Mouse (Mus musculus): ENCODE data around the gene Cacna1i.

Gene Cacna1i

DNA sequence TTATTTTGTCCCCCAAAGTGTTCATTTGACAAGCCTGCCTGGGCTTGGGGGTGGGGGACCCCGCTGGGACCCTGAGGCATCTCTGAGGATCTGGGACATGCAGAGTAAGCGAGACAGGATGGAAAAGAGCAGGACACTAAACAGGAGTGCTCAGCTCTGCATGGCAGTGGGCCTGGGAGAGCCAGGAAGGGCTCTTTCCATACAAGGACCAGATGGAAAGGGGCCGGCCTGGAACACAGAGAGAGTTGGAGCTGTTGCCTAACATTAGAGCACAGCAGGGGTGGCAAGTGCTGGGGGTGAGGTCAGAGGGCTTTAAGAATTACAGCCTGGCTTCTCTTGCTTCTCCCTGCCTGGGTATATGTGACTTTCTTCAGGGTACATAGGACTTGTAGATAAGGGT lies 43.2 kb downstream of the Cacna1i start:
- DNase-seq (ENCODE audit: low spot score), result no peak

DNA sequence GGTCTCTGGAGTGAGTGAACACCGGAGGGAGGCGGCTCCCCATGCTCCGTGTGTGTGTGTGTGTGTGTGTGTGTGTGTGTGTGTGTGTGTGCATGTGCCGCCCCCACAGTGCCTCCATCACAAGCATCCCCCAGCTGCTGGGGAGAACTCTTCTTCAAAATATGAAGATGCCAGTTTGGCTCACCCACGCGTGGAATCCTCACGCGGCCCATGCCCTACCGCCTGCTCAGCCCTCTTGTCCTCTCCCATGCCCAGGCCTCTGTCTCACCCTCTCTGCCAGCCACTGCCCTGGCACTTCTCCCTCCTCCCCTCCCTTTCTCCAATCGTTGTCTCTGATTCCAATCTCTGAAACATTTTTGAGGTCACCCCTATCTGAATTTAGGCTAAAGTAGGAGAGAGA lies 47.7 kb downstream of the Cacna1i start:
- DNase-seq (ENCODE audit: low spot score), result no peak

DNA sequence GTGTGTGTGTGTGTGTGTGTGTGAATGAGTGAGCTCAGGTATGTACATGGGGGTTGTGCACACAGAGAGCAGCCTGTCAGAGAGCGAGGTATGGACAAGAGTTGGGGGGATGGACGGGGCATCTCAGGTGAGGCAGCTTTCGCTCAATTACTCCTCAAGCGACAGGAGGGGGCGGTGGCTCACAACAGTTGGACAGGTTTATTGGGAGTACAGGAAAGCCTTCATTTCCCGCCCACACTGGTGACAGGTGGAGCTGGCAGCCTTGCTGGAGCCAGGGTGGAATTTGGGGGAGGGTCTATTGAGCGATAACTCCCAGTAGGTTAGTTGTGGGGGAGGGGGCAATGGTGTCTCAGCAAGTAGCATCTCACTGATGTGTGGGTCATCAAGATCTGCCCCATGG lies 48.2 kb downstream of the Cacna1i start:
- no peak for DNase-seq (ENCODE audit: low spot score)

DNA sequence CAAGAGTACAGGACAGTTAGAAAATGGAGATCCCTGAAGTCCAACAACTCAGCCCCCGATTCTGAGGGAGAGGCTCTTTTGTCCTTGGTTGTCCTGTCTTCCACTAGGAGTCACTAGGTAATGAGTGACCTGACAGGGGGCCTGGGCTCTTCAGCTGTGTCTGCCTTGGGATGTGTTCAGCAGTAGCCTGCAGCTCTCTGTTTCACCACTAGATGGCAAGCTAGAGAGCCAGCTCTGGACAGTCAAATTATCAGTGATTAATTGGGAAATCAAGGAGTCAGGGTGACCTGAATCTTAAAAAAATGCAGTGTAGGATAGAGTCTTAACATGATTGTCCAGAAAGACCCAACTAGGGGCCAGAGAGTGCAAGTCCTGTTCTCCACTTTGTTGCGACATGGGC lies 53.3 kb downstream of the Cacna1i start:
- peak; percentile 39 for DNase-seq (ENCODE audit: low spot score)

DNA sequence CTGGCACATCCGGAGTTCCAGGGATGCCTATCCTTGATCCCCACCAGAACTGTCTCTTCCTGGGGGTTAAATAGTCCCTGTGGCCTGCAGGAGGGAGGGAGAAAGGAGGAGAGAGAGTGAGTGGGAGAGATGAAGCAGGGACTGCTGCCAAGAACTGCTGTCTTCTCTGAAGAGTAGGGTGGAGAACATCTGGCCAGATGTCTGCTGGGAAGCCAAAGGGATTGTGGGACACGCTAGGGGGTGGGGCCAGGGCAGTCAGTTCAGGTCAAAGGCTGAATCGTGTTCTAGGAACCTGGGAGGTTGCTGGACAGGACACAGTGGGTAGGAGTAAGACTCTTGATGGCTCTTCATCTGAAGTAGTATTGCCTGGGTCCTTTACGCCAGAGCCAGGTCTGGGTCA lies 55.4 kb downstream of the Cacna1i start:
- DNase-seq (ENCODE audit: low spot score), result no peak

DNA sequence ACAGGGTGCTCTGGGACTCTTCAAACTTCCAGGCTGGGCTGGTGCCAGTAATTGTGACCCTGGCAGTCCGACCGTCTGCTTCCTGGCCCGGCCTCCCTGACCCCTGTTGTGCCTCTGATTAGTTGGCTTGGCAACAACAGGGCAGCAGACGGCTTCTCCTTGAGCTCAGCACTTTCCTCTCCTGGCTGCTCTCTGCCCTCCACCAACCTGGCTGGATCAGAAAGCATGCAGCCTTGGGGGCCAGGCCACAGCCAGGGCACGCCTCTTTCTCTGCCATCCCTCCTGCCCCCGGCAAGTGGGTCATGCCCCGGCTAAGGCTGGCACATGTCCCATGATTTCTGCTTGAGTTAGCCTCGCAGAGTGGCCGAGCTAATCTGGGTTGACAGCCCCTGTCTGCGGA lies 56.0 kb downstream of the Cacna1i start:
- no peak for DNase-seq (ENCODE audit: low spot score)

DNA sequence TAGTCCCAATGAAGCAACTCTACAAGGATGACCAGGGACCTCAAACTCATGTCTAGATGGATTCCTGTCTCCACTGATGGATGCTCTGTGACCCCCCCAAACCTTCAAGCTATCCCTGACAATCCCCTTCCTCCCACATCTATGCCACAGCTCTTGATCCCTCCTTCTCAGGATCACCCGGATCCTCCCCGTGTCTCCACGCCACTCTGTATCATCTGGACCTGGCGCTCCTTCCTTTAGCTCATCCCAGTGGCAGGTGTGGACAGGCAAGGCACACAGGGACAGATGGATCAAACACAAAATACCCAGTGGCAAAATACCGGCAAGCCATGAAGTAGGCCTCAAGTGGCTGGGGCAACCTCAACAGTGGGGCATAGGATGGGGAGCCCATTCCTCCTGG lies 56.7 kb downstream of the Cacna1i start:
- no peak for DNase-seq (ENCODE audit: low spot score)

DNA sequence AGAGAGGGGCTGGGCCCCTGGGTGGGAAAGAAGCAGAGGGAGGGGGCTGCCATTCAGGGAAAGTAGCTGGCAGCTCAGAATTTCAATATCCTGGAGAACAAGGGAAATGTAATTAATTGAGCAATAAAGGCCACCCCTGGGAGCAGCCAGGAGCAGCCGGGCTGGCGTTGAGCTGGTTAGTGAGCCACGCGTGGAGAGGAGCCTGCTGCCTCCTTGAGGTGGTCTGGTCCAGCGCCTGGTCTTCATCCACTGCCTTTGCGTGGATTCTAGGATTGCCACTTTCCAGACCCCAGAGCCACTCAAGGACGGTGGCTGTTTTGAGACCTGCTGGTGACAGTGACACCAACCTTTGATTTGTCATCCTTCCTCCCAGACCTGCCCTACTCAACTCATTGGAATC lies 59.5 kb downstream of the Cacna1i start:
- no peak for DNase-seq (ENCODE audit: low spot score)

DNA sequence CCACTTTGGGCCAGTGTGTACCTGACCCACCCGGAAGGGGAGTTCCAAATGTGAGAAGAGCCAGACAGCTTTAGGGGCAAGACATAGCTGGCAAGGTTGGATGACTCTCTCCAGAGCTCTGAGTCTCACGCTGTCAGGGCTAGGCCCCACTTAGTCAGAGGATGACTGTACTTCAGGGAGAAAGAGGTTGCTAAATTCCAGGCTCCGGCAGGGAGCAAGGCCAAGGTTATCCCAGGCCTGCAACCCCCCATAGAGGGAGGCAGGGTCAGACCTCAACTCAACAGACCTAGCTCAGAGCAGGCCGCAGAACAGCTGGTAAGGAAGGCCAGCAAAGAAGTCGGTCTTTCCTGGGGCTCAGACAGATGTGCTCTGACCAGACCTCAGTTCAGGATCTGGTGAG lies 63.4 kb downstream of the Cacna1i start:
- no peak for DNase-seq (ENCODE audit: low spot score)

DNA sequence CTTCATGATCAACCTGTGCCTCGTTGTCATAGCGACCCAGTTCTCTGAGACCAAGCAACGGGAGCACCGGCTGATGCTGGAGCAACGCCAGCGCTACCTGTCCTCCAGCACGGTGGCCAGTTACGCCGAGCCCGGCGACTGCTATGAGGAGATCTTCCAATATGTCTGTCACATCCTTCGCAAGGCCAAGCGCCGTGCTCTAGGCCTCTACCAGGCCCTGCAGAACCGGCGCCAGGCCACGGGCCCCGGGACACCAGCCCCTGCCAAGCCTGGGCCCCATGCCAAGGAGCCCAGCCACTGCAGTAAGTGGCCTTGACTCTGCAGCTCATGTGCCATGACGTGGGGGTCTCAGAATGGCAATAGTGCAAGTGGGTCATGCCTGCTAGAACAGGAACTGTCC lies 71.8 kb downstream of the Cacna1i start:
- no peak for DNase-seq (ENCODE audit: low spot score)

DNA sequence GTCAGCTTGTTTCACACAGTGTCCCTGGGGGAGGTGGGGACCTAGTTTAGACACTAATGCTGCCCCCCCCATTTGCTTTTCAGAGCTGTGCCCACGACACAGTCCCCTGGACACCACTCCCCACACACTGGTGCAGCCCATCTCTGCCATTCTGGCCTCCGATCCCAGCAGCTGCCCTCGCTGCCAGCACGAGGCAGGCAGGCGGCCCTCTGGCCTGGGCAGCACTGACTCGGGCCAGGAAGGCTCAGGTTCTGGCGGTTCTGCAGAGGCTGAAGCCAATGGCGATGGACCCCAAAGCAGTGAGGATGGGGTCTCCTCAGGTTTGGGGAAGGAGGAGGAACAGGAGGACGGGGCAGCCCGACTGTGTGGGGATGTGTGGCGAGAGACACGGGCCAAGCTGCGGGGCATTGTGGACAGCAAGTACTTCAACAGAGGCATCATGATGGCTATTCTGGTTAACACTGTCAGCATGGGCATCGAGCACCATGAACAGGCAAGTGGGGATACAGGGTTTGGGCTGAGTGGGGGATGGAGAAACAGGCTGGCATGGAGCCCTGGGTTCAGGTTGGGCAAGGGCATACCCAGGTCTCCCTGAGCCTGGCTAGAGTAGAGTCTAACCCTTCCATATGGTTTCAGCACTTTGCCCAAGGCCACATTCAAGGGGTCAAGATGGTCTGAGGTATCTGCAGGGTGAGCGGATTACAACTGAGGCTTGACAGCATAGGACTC lies 74.9 kb downstream of the Cacna1i start:
- DNase-seq (ENCODE audit: low spot score), result no peak

DNA sequence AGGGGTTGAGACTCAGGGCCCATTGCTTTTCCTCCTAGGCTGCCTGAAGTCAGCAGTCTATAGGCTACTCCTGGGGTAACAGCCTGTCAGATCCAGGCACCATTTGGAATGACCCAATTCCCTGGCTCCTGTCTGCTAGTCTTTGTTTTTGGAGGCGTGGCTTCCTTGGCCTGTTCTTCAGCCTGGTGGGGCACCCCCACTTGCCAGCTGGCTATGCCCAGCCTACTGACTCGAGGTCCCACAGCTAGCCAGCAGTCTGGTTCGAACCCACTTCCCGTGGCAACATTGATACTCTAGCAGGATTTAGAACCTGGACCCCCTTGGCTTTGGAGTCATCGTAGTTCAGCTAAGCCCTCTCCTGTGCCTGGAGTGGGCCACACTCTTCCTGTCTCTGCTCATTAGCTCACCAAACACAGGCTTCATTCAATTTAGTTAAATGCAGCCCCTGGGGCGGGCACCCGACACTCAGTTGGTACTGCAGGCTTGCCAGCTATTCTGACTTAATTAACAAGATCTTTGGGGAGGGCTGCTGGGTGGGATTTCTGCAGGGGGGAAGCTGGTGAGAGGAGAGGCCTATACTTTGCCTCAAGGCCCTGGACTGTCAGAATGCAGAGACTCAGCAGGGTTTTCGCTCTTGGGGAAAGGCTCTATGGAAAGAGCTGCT lies 75.6 kb downstream of the Cacna1i start:
- DNase-seq (ENCODE audit: low spot score), result no peak

DNA sequence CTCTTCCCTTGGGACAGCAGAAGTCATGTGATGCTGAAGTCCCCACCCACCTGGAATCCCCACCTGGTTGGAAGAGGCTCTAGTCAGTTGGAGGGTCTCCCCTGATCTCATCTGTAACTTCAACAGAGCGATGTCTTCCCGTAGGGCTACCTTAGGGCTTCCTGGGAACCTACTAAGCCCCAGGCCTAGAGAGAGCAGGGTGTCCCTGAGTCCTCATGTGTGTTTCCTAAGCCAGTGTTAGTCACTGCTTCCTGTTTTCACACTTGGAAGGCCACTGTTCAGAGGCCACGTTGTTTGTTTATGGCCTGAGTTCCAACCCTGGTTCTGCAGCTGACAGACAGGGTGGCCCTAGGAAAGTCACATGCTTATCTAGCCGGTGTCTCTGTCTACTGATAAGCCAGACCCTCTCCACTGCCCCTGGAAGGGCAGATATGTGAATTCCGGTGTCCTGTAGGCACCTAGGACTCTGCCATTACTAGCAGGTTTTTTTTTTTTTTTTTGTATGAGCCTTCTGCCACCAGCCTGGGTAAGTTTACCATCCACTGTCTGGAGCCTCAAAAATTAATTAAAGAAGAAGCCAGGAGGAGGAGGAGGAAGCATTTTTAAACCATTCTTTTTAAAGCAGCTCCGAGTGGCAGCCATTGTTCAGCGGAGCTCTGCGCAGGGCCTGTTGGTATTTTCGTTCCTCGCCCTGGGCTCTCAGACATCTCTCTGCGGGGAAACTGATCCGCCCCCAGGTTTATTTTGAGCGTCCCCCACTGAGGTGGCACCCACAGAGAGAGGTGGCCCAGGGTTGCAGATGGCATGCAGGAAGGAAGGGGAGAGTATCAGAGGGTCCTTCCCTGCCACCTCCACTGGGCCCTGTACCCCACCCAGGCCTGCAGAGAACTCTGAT lies 77.0 kb downstream of the Cacna1i start:
- DNase-seq (ENCODE audit: low spot score), result peak; percentile 11

DNA sequence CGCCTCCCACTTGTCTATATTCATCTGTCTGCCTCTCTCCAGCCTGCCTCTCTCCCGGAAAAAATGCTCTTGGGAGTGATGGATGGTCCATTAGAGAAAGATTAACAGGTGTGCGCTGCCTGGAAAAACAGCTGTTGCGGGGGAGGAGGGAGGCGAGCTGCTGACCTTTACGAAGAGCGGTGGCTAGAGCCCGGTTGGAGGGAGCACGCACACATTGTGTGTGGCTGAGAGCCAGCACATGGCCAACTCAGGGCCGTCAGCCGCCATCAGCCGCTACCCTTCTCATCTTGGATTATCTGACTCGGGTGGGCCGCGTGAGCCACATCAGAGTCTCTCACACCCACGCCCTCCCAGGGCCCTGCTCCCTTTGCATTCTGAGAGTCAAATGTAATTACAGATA lies 79.9 kb downstream of the Cacna1i start:
- no peak for DNase-seq (ENCODE audit: low spot score)

DNA sequence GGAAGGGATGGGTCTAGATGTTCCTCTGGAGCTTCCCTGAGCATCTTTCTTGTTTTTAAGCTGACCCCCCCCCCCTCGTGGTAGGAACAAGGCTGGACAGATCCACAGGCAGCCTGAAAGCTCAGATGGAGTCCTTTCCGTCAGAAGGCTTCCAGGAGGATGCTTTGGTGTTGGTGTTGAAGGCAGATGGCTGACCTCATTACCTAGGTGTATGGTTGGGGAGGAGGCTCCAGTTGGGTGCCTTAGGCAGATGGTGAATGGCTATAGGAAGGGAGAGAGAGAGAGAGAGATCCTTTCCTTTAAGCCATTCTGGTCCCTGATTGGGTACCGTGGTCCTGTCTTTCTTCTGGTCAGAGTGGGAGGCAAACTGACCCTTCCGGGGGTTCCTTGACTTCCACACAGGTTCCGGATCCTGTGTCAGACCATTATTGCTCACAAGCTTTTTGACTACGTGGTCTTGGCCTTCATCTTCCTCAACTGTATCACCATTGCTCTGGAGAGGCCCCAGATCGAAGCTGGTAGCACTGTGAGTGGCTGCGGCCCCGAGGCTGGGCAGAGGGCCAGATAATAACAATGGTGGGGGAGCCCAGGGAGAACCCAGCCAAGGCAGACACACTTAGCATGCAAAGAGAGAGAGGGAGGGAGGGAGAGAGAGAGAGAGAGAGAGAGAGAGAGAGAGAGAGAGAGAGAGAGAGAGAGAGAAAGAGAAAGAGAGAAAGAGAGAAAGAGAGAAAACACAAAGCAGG lies 86.4 kb downstream of the Cacna1i start:
- no peak for DNase-seq (ENCODE audit: low spot score)

DNA sequence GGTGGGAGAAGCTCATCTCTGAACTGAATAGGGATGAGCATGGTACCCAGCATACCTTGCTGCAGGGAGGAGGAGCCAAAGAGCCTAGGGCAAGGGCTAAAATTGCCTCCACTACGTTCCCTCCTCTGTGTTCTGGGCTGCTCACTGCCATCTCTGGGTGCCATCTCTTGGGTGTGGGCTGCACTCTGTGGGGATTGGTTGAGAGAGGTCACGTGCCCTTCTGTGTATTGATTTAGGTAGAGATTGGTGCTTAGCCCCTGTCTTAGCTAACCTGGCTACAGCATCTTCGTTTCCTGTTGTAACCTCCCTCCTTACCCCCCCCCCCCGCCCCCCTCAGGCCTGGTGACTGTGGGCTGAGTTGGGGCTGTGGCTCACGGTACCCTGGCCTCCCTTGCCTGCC lies 87.8 kb downstream of the Cacna1i start:
- DNase-seq (ENCODE audit: low spot score), result no peak

DNA sequence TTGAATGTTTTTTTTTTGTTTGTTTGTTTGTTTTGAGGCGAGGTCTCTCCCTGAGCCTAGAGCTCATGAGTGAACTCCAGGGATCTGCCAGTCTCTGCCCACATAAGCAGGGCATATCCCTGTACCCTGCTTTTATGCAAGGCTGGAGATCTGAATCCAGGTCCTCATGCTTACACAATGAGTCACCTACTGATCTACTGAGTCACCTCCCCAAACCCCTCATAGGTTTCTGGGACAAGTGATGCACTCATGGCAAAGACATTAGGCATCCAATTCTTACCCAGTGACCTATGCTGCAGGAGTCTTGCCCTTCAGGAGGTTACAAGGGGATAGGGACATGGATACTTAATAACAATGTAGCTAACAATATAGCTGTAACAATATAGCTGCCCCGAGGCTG lies 100.1 kb downstream of the Cacna1i start:
- DNase-seq (ENCODE audit: low spot score), result no peak

DNA sequence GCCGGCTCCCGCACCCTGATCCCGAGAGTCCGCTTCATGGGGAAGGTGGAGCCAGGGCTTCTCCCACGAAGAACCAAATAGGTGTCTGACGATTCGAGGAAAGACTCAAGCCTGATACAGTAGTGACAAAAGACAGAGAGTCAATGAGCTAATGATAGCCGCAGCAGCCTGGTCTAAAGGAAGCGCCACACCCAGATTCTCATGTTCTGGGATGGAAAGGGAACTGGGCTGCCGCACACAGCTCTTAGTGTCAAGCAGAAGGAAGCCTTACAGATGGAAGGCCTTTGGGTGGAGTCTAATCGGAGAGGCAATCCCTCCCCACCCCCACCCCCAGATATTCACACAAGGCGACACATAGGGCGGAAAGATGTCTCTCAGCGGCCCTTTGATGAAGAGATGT lies 104.8 kb downstream of the Cacna1i start:
- no peak for DNase-seq (ENCODE audit: low spot score)

DNA sequence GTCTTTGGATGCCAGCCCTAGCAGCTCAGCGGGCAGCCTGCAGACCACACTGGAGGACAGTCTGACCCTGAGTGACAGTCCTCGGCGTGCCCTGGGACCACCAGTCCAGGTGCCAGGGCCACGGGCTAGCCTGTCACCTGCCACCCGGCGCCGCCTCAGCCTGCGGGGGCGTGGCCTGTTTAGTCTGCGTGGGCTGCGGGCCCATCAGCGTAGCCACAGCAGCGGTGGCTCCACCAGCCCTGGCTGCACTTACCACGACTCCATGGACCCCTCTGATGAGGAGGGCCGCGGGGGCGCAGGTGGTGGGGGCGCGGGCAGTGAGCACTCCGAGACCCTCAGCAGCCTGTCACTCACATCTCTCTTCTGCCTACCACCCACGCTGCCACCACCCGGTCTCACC lies 108.0 kb downstream of the Cacna1i start:
- DNase-seq (ENCODE audit: low spot score), result no peak

DNA sequence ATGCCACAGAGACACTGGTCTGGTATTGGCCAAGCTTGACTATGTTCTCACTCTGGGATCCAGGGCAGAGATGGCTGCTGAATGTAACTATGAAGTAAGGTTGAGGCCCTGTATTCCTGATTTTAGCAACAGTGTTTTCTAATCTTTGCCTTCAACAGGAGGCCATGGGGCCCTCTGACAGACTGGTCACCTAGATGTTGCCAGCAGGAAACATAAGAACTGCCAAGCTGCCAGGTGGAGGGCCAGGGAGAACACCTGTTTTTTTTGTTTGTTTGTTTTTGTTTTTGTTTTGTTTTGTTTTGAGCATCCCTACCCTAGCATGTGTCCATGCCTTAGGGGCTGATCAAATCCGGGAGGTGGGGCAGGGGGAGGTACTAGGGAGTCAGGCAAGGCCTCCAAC lies 112.4 kb downstream of the Cacna1i start:
- DNase-seq (ENCODE audit: low spot score), result no peak

DNA sequence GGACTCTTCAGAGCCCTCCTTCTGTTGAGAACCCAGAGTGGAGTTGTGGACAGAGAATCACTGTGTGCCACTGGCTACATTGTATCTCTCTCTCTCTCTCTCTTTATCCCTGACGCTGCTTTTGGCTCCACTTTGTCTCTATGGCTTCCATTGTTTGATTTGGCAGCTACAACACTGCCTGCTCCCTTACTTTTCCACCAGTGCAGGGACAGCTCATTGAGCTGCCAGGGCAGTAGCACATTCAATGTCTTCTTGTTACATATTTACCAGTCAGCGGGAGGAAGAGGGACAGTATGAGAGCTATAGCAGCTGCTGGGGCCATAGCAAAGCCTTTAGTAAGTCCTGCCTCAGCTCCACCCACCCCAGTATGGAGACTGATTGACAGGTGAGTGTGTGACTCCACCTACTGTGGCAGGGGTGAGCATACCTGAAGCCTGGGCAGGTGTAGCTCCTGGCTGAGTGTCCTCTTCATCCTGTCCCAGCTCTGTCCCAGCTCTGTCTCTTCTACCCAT lies 114.4 kb downstream of the Cacna1i start:
- DNase-seq (ENCODE audit: low spot score), result no peak

DNA sequence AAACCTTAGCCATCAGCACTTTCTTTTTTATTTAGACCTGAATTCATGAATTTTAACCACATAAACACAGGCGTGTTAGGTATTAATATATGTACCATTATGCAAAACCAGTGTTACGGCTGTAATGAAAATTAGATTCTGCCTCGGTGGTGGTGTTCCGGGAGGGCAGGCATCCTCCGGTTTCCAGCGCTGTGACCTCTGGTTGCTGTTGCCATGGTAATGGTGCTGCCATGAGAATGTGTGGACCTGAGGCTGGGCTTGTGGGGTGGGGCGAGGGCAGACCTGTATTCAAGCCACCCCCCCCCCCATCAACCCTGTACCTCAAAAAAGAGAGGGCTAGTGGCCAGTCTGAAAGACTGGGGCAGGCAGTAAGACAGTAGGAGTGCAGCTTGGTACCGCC lies 114.9 kb downstream of the Cacna1i start:
- DNase-seq (ENCODE audit: low spot score), result no peak
